Mouse (Mus musculus) brain, adult 2 months (tissue): ENCODE data around the gene Fgfr2.
A peak's percentile ranks its signal among the peaks of the same experiment; 100 is the strongest.

ENCODE experiments used
- DNase-seq: peaks from one replicate; pipeline ENCODE4 v3.0.0; 2011; ENCODE audit warnings: low read depth, low spot score

The Fgfr2 gene

DNA sequence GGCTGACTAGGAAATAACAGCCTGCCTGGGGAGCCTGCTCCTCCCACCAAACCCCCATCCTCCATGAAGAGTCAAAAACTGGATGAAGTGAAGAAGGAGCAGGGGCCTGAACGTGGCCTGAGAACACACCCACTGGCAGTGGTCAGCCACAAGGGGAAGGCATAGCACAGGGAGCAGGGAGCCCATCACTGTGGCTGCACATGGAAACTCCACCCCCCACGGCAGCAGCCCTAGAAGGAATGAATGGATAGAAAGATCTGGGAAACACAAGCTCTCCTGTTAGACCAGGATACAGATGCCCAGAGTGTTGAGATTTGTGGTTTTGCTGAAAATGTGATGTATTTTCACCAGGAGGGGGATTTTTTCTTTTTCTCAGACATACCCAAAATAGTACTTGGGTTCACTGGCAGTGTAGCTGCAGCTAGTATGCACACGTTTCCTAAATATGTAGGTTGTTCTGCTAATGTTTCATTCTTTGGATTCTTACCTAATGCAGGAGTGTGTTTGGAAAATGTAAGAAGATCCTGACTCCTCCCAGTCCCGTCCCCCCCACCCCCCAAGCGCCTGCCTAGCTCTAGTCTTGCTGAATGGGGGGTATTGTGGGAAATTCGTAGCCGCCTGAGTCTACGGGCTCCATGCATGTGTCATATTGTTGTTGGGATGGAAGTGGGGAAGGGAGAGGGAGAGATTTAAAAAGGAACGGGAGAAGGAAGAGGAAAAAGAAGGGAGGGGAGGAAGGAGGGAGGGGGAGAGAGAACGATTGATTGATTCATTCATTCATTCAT is 749.4 kb downstream of the Fgfr2 start:
- DNase-seq: peak; percentile 43

DNA sequence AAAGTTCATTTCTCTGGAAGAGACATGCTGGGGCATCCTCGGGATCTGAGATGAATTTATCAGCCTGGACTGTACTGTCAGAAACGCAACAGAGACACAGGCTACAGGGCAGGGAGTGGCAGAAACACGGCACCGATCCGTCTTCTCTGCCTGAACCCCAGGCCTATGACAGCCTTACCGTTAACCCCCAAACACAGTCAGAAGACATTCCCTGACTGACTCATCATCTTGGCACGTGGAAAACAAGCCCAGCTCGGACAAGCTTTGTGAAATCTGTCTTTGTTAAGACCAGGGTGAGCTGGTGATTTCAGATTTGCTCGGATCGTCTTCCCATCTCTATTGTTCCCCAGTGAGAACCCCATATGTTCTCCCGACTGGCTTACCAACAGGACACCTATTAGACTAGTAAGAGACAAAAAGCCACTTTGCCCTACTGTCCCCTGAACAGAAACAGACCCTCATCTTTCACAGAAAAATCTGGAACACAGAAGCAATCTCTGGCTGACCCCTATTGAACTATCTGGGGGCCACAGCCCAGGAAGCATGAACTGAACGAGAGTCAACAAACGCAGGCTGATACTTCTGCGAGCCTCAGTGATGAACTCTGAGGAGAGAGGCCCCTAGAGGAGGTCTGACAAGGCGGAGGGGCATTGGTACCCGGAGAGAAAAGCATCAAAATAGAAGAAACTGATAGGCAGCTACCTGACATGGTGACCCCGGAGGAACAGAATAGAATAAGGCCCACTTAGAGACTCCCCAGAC is 750.2 kb downstream of the Fgfr2 start:
- DNase-seq: peak; percentile 88

- peak; percentile 31 for DNase-seq
Observed at GRCm38 (mm10) chr7:132371832-132372231, 751.3 kb downstream of the Fgfr2 start.

DNA sequence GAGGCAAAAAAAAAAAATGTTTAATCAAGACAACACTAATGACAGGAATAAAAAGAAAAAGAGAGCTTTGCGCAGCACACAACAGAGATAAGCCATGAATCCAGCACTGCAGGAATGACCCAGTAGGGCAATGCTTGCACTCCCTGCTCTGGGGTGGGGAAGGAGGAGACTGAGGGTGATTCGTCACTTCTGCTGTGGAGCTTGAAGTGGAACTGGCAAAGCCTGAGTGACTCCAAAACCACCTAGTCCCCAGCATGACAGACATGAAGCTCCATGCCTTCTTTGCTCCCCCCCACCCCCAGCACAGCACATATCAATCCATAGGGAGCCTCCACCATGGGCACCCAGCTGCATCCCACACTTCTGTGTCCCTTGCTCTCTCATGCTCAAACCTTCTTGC is 753.4 kb downstream of the Fgfr2 start:
- no peak for DNase-seq

GRCm38 (mm10) chr7:132368859-132369258 is 754.3 kb downstream of the Fgfr2 start:
- DNase-seq: no peak

DNA sequence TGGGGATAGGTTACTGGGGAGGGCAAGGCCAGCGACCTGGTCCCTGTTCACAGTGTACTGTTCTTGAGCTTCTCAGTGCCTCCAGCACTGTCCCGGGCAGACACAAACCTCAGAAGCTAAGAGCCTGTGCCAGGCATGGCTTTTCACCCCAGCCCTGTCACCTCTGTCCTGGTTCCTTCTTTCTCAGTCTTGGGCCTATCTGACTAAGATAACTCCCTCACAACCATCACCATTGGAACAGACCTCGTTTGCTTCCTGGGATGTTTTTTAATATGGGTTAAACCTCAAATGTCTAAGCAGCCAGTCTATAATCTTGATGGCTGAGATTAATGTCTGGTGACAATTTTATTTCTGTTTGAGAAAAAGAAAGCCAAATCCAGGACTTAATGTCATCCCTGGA is 755.8 kb downstream of the Fgfr2 start:
- no peak for DNase-seq

DNA sequence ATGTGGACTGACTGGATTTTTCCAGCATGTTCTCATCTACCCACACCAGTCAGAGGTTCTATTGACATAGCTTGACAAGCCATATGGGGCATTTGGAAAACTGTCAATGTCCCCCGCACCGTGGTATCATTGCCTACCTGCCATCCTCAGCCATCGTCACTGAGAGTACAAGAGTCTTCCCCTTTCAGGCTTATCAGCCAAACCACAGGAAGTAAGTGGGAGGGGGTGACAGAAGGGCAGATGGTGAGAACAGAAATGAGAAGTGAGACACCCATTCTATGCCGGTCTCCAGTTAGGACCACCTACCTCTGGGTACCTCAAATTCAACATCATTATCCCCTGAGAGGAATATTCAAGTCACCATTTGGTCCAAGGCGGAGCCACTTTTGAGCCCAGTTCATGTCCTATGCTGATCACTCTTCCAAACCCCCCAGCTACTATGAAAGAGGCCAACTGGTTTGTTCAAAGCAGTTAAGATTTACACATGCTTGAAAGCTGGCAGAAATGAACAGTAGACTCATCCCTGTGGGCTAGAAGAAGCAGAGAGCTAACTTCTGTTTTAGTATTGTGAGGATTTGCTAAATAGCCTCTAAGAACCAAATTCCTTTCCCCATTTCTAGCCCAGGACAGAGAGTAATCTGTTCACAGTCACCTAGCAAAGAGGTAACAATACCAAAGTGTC is 757.3 kb downstream of the Fgfr2 start:
- peak; percentile 19 for DNase-seq

GRCm38 (mm10) chr7:132365111-132365510 is 758.0 kb downstream of the Fgfr2 start:
- no peak for DNase-seq

DNA sequence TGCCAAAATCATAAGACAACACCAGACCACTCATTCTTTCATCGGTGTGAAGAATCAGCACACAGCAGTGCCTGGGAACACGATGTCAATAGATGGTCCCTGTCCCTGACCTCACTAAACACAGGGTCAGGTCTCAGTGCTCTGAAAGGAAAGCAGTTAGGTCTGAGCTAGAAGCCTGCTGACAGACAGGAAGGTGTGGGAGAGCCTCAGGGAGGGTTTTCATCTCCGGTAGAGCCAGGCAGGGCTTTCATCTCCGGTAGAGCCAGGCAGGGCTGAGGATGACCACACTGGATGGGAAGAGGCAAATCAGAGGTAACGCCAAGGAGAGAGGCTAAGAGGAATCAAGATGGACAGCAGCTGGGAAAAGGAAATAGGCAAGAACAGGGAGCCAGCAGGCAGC is 758.6 kb downstream of the Fgfr2 start:
- no peak for DNase-seq

DNA sequence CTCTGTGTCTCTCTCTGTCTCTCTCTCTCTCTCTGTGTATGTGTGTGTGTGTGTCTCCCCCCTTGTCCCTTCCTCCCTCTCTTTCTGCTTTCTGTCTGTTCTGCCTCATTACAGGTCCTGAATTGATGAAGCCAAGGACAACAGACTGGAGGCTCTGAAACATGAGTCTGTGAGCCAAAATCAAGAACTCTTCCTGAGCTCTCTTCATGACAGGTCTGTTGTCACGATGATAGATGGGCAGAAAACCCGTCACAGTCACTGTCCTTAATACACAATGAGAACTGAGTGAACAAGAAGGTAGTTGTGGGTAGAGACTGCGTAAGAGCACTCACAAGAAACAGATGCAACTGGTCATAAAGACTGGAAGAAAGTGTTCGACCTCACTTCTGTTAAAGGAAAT is 762.8 kb downstream of the Fgfr2 start:
- DNase-seq: no peak

GRCm38 (mm10) chr7:132358709-132359108 is 764.4 kb downstream of the Fgfr2 start:
- no peak for DNase-seq

- no peak for DNase-seq
Observed at GRCm38 (mm10) chr7:132358250-132358649, 764.9 kb downstream of the Fgfr2 start.

GRCm38 (mm10) chr7:132357841-132358237 is 765.3 kb downstream of the Fgfr2 start:
- no peak for DNase-seq

GRCm38 (mm10) chr7:132356881-132357840 is 766.0 kb downstream of the Fgfr2 start:
- no peak for DNase-seq

GRCm38 (mm10) chr7:132356185-132356584 is 767.0 kb downstream of the Fgfr2 start:
- peak; percentile 51 for DNase-seq

- DNase-seq: no peak
Observed at GRCm38 (mm10) chr7:132355767-132356166, 767.4 kb downstream of the Fgfr2 start.

GRCm38 (mm10) chr7:132349075-132349572 is 774.0 kb downstream of the Fgfr2 start:
- DNase-seq: no peak

GRCm38 (mm10) chr7:132347273-132348045 is 775.7 kb downstream of the Fgfr2 start:
- peak; percentile 47 for DNase-seq

- no peak for DNase-seq
Observed at GRCm38 (mm10) chr7:132345526-132346070, 777.6 kb downstream of the Fgfr2 start.

- DNase-seq: no peak
Observed at GRCm38 (mm10) chr7:132344606-132345005, 778.5 kb downstream of the Fgfr2 start.
